Comparison of ENCODE assay signal across 18 mouse cellular contexts in genomic region chr8:94705581-94706245, GRCm38 (mm10). TPM values are rescaled to one million over a fixed set of nuclear protein-coding genes. Genes with fewer than 3 reads are reported as not detected.
"Had no signal": no experiment of that assay in that cellular context is flagged by ENCODE, and none has a peak within 500 bp of the region (broad histone marks: within the 10 kb centered on the region; RNA-seq: fewer than 3 reads in every experiment).

No protein-coding gene starts in this region.

- H3K9ac ChIP-seq: limb, embryonic 13.5 days; lung, embryonic 14.5 days; midbrain, embryonic 13.5 days; neural tube, embryonic 15.5 days had no signal

- DNase-seq: kidney, adult 9 months; kidney, postnatal 36 days; lung, embryonic 14.5 days; lung, postnatal 10 days; lung, postnatal 4 days; right cerebral cortex, adult 18-20 months; right cerebral cortex, postnatal 25 days; thymus, postnatal 36 days had no signal

- H3K36me3 ChIP-seq: limb, embryonic 13.5 days; liver, embryonic 15.5 days; midbrain, embryonic 13.5 days; neural tube, embryonic 15.5 days had no signal

- H3K9me3 ChIP-seq: limb, embryonic 13.5 days; liver, embryonic 15.5 days; midbrain, embryonic 13.5 days; neural tube, embryonic 15.5 days had no signal

- H3K4me3 ChIP-seq: layer of hippocampus, adult 2 months; limb, embryonic 13.5 days had no signal

- H3K27me3 ChIP-seq: limb, embryonic 13.5 days; neural tube, embryonic 15.5 days had no signal

- H3K4me1 ChIP-seq: midbrain, embryonic 13.5 days had no signal

- H3K4me2 ChIP-seq: limb, embryonic 13.5 days; midbrain, embryonic 13.5 days had no signal

- ATAC-seq: midbrain, embryonic 13.5 days had no signal

- H3K27ac ChIP-seq: kidney, postnatal 0 days; limb, embryonic 13.5 days; liver, embryonic 15.5 days; midbrain, embryonic 13.5 days had no signal

RNA-seq across cellular contexts. Expression of gene Pllp, which starts 9.6 kb away (rescaled TPM):
- total RNA-seq: megakaryocyte, adult 5-6 weeks had no signal

RNA-seq across cellular contexts. Expression of gene Ccl22, which starts 39.7 kb away (rescaled TPM):
- total RNA-seq: layer of hippocampus, postnatal 10 days; megakaryocyte, adult 5-6 weeks; midbrain, postnatal 0 days had no signal
- polyA plus RNA-seq: kidney, postnatal 0 days; limb, embryonic 13.5 days; lung, embryonic 14.5 days; midbrain, embryonic 13.5 days; midbrain, postnatal 0 days; neural tube, embryonic 11.5 days; neural tube, embryonic 15.5 days had no signal
